Mouse (Mus musculus) myocyte (in vitro differentiated cells): ENCODE results near the gene Ybx2.

Source experiments
- E2F4 ChIP-seq: IDR thresholded peaks from one replicate; pipeline ENCODE4 v1.6.1; 2011; ENCODE audit warnings: mild to moderate bottlenecking, control low read depth, moderate library complexity; ENCODE audit not compliant: insufficient read depth
- MAX ChIP-seq: IDR thresholded peaks from one replicate; pipeline ENCODE4 v1.6.1; 2011; ENCODE audit warnings: low read depth, mild to moderate bottlenecking, control low read depth
- MYOD1 ChIP-seq, 3 experiments: IDR thresholded peaks; one replicate each; pipeline ENCODE4 v1.6.1; 2011; ENCODE audit warnings: control low read depth in 2 of 3, low read depth in 2 of 3, mild to moderate bottlenecking in 2 of 3, moderate library complexity in 1 of 3; ENCODE audit not compliant: insufficient read length in 2 of 3, control insufficient read depth in 1 of 3
- POLR2A ChIP-seq: IDR thresholded peaks from one replicate; pipeline ENCODE4 v1.6.1; 2011; ENCODE audit warnings: low read depth, mild to moderate bottlenecking, control low read depth, moderate library complexity; ENCODE audit not compliant: insufficient read length

DNA sequence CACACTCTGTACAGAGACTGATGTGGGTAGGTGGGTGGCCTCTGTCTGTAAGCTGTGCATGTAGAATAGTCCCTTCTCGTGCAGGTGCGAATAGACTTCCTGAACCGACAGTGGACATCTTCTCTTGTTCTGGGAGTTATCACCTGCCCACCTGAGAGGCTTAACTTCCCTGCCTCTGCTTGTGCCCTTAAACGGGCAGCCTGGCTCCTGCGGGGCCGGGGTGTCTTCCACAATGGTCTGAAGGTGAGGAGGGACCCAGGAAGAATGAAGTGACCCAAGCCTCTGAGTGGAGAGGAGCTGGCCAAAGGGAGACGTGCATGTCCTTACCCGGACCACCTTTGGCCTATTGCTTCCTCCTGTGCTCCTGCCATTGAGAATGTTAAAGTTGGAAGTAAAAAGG lies 25.4 kb upstream of the Ybx2 start:
- no peak for TF ChIP-seq MAX
- no peak for TF ChIP-seq POLR2A
- no peak for TF ChIP-seq MYOD1 (IDR thresholded peaks at IDR 0.05; ENCODE audit: control insufficient read depth in 1 of 3, insufficient read length in 2 of 3, low read depth in 2 of 3)
- TF ChIP-seq E2F4, result no peak
